Mouse (Mus musculus) liver, postnatal 0 days (tissue): ENCODE data around the gene Emc8.

Experiments
- CTCF ChIP-seq: sonication (generic); IDR thresholded peaks from 2 replicates; pipeline ENCODE4 v1.5.1; 2016; ENCODE audit warnings: antibody characterized with exemption, low read depth
- EP300 ChIP-seq: IDR thresholded peaks from 2 replicates; pipeline ENCODE4 v1.6.1; 2016; ENCODE audit warnings: antibody characterized with exemption, low read depth, mild to moderate bottlenecking

- TF ChIP-seq CTCF (no peak), EP300 (no peak)
Measured at GRCm38 (mm10) chr8:120668374-120668905, at the start of gene Emc8.
